Mouse (Mus musculus) kidney, adult 9 months (tissue): ENCODE measurements at regions not wholly inside any gene's neighbourhood (a gene's known extent, or its start where the extent isn't known, plus 50 kb on each side); places are given as distances from the start of the nearest gene placed in this dataset.

Experiments
- DNase-seq: peaks from one replicate; pipeline ENCODE4 v3.0.0; 2022

DNA sequence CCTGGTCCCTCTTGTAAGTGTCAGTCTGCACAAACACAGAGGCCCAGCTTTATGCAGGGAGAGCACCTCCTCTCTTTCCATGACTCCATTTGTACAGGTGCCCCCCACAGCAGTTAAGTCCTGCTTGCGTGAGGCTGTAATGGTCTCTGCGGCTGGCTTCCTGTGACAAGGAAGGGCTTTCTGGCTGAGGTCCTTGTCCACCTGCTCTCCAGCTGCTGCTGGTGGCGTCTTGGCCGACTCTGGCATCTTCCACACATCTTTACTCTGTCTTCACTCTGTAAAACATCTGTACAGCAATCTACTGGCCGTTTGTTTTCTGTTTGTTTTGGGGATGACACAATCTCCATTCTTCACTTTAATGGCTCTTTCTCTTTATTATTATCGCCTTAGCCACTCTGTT, 60.8 kb downstream of the Rpusd4 start:
- no peak for DNase-seq

- DNase-seq: no peak
These were observed 62.7 kb downstream of the Rpusd4 start for GRCm38 (mm10) chr9:35330386-35330785.

GRCm38 (mm10) chr9:35331241-35331680, 63.6 kb downstream of the Rpusd4 start:
- peak; percentile 60 for DNase-seq

DNA sequence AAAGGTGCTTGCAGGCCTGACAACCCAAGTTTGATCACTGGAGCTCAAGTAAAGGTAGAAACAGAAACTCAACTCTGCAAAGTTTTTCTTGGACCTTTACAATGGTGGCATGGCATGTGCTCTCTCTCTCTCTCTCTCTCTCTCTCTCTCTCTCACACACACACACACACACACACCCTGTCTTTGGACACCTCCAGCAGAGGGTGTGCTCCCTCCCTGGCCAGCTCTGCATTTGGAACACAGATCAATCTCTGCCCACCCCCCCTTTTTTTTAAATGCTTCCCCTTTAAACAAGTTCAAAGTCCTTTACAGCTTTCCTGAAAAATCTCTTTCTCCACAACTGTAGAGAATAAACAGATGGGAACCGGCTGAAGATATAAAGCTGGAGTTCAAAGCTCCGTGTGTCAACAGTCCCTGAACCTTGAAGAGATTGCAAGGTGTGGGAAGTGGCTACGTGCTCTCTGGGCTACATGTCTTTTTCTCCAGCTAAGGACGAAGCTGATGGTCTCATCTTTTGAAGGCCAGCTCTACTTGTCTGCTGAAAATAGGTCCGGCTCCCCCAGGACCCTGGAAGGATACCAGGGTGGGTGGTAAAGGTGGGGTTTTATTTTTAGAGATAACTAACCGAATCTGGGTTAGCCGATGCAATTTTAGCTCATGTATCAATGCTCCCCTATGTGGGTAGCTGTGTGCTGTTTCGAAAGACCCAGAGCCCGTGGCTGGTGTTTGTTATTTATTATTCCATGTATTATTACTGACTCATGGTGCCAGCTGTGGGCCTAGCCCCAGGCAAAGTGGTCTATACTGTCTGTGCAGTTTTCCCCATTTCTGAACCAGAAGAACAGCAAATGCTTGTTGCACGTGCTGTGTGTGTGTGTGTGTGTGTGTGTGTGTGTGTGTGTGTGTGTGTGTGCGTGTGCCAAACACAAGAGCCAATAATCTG, 65.3 kb downstream of the Rpusd4 start:
- DNase-seq: no peak

- no peak for DNase-seq
These were observed 66.0 kb downstream of the Rpusd4 start for GRCm38 (mm10) chr9:35333631-35334005.

DNA sequence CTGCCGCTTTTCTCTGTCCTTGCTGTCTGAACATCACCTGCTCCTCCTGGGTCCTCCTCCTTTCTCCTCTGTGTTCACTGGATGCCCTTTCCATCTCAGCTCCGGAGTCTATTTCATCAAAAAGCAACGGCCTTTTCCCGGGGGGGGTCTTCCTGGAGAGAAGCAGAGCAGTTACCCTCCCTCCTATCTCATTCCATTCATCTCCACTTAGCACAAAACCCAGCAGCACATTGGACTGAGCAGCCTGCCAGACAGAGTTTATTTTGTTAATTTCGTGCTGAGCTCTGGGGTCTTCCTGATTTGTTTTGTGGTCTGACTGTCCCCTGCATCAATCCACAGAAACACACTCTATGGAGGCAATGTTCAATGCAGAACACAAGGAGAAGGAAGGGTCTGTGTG, 66.9 kb downstream of the Rpusd4 start:
- no peak for DNase-seq

GRCm38 (mm10) chr9:35335181-35335580, 67.5 kb downstream of the Rpusd4 start:
- no peak for DNase-seq

GRCm38 (mm10) chr9:35335888-35336700, 68.4 kb downstream of the Rpusd4 start:
- no peak for DNase-seq

DNA sequence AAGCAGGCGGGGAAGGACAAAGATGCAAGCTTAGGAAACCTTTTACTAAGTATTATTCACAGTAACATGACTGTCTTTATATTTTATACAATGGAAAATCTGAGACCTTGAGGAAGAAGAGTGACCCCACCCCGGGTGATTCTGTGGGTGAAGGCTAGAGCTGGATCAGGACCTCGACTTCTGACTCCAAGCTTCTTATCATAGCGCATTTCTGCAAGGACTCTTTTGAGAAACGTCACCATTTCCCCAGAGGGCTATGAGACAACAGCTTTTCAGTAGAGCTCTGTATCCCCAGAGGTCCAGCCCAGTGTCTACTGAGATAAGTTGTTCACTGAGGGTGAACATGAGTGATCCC, 69.0 kb downstream of the Rpusd4 start:
- DNase-seq: no peak

DNA sequence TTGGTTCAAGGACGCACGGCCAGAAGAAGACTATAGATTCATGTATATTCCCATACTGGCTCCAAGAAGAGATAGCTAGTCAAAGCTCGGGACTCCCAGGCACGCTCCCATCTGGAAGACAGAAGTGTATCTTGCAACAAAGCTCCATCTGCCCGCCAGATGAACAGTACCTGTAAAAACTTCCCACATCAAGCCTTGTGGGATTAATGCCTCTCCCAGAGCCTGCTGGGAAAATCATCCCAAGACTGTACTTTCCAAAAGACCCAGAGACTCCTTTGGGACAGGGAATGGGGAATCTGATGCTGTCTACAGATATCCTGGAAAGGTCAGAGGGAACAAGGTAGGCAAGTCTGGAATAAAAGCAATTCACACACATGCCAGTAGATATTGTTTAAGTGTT, 71.2 kb downstream of the Rpusd4 start:
- no peak for DNase-seq

DNA sequence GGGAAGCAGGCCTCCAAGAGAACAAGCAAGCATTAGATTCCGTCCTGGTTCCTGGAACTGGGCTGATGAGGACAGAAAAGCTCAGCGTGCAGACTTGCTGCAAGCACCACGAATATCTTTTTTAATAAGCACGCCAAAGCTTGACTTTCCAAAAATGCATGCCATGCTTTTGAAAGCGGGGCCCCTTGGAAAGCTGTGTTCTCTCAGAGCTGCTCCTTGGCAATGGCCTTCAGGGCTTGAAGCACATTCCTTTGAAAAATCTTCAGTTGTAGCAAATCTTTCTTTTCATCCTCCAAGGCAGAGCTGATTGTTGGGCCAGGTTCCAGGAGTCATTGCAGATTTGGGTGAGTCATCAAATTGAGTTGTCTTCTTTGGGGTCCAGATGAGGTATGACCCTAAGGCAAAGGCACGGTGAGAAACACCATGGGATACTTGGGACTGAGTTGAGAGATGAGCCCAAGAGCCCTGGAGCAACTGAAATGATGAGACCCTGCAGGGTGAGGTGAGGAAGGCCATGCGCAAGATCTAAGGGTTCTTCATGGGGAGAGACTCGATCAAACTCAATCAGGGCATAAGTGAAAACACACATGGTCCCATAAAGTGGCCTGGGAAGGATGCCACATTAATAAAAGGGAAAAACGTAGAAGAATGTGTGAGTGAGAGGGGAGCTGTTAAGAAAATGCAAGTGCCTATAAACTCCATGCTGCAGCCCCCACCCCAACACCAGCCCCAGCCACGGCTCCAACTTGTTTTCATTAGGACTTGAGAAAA, 72.0 kb downstream of the Rpusd4 start:
- DNase-seq: no peak

DNA sequence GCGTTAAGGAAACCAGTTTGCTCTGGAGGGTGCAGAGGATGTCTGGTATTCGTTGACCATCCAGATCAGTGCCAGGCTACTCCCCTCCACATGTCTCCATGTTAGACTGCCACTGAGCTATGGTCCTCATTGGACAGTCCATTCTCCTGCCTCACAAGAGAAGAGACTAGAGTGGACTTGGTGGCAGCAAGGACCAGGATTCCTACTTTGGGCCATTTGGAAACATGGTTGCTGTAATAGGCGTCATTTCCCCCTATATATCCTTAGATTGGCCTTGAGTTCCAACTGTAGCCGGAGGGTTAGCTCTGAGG, 72.6 kb downstream of the Rpusd4 start:
- DNase-seq: no peak

GRCm38 (mm10) chr9:35340811-35341210, 73.1 kb downstream of the Rpusd4 start:
- DNase-seq: no peak

DNA sequence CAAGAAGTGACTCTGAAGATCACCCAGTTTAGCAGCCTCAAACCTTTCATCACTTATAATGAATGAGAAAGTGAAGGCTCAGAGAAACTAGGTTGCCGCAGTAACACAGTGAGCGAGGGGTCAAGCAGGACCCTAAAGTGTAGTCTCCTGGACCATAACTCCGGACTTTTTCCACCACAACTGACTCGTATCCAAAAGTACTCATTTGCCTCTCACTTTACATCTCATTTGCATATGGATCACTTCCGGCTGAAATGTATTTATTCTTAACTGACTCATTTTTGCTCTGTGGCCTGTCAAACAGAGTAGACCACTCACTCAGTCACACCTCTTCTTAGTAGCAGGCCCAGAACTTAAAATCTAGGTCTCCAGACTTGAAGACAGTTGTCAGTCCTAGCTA, 73.7 kb downstream of the Rpusd4 start:
- DNase-seq: no peak

DNA sequence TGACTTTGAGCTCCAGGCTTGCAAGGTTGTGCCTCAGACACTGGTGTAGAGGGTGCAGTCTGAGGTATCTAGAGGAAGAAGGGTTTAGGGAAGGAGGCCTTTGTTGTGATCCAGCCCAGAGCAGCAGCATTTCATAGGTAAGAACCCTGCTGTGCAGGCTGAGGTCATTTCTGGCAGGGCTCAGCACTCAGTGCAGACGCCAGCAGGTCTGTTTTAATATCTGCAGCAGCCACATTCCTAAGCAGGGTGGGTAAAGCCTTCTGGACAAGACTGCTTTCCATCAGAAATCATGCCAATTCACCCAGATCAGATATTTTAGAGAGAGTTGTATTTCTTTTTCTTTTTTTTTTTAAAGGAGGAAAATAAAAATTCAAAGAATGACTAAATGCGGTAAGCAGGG, 74.8 kb downstream of the Rpusd4 start:
- no peak for DNase-seq

DNA sequence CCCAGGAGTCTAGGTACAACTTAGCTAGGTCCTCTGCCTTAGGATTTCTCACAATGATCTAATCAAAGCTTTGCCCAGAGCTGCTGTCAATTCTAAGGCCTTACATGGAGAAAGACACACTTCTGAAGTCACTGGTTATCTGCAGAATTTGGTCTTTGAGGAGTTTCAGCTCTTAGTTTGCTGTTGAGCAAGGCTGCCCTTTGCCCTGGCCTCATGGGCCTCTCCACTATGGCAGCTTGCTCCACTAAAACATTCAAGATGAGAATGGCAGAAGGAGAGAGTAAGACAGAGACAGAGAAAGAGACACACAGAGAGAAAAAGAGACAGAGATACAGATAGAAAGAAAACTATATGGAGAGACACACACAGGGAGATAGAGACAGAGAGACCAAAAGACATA, 75.7 kb downstream of the Rpusd4 start:
- no peak for DNase-seq

GRCm38 (mm10) chr9:35344374-35344773, 76.6 kb upstream of the Cdon start:
- no peak for DNase-seq

DNA sequence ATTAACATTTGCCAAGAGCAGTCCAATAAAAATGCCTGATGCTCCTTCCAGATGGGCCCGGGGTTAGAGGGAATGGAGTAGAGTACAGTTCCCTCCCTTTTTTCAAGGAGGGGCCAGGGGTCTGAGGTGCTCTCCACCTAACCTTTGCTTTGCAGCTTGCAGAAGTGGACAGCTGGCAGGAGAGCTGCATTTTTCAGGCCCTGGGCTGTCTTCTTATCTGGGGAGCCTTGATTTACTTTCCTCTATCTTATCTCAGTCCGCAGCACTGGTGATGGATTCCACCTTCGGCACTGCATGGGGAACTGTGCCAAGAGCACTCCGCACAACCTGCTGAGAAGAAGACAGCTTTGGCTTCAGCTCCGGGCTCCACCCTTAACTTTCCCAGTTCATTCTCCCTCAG, 74.5 kb upstream of the Cdon start:
- DNase-seq: no peak

DNA sequence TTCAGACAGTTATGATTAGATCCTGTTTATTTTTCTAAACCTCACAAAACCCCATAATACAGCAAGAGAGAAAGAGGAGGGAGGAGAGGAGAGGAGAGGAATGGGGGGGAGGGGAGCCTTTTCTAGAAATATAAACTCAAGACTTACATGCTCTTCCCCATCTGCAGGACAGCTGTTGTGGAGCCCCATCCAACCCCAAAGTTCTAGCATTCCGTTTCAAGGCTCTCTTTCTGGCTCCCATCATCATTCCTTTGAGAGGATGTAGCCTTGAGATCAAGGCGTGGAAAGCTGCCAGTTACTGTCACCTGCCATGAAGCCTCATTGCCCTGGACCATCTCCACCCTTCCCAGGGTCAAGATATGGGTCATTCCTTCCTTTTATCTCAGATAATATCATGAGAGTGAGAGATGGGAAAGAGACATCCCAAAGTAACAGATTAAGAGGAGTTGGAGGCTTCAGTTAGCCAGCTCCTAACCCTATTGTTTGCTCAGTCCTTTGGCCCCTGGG, 70.8 kb upstream of the Cdon start:
- DNase-seq: no peak

DNA sequence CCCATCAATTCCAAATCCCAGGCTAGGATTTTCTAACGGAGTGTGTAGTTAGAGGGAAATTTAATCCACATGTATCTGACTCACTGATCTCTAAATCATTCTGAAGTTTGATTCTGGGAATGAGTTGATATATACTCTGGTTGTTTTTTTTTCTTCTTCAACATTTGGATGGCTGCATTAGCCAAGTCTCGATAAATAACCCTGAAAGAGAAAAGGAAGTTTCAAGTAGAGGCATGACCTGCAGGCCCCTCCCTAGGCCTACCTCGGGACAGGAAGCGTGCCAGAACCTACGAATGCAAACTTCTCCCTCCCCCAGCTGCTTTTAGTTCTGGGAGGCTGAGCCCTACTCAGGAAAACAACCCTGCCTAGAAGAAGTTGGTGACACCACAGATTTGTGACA, 69.4 kb upstream of the Cdon start:
- no peak for DNase-seq

DNA sequence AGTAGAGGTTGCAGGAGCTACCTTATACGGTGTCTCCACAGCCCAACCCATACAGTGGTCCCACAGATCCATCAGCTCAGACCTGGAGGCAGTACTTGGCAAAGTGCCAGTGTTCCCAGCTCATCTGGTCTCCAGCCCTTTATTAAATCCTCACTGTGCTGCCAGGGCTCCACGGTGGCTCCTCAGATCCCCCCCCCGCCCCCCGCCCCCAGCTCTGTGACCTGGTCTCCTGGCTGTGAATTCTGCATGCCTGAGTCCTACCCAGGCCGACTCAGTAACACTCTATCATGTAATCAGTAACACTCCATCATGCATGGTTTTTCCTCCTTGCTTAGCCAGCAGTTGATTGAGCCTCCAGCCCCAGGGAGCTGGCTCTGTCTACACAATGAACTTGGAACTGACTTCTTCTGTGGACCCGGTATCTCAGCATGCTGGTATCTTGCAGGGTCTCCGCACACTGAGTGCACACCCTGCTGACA, 66.2 kb upstream of the Cdon start:
- DNase-seq: no peak

DNA sequence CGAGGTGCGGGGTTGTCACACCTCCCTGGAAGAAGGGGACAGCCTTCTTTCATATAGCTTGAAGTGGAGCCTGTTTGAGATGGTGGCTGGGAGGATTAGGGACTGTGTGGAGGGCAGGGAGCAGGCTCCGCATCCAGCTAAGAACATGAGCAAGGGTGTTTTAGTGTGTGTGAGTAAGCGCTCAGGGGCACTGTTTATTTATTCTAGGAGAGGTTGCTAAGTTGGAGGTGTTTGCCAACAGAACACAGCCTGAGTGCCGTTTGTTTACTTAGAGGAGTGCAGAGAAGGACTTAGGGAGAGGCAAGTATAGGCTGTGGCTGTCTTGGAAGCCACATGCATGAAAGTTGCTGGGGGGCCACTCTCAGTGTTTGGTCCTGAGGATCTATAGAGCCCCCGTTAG, 61.2 kb upstream of the Cdon start:
- DNase-seq: no peak
